Mouse (Mus musculus) ES-Bruce4 (cell line): ENCODE results near the gene Lcn12.

Experiments used
- EP300 ChIP-seq: IDR thresholded peaks from 2 replicates; pipeline ENCODE4 v1.6.1; 2011; ENCODE audit warnings: low read depth, low read length; ENCODE audit not compliant: insufficient read depth
- POLR2A ChIP-seq: IDR thresholded peaks from one replicate; pipeline ENCODE4 v1.8.1; 2011; ENCODE audit warnings: low read length; ENCODE audit not compliant: insufficient read depth

DNA sequence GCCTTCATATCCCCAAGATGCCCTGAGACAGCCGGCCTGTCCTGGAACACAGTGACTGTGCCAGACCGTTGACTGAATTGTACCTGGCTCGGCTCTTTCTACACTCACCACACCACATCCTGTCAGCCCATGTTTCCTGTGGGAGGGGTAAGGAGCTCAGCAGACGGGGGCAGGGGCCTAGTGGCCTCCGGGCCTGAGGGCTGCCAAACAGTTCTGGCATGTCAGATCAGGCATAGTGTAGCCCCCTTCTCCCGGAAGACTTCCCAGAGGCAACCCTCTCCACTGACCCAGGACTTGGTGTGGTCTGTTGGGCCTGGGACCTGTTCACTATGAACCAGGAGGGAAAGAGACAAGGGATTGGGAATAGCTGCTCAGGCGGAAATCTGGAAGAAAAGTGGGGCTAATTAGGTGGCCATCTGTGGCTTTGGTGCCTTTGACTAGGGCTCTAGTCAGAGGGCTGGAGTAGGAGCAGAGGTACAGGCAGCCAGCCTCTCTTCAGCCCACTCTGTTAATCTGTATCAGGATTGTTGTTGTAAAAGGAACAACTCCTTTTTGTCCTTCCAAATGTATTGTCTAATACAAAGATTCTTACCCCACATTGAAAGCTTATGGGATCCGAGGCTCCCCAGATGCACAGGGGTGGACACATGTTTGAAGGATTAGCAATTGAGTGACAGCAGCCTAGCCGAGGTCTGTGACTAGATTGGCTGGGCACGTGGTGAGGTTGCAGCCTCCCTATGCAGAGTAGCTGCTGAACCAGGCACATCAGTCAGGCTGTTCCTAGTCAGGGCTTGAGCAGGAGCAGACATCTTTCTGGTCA is 27.7 kb downstream of the Lcn12 start:
- TF ChIP-seq POLR2A (no peak), EP300 (no peak)
